In the genomic region with DNA sequence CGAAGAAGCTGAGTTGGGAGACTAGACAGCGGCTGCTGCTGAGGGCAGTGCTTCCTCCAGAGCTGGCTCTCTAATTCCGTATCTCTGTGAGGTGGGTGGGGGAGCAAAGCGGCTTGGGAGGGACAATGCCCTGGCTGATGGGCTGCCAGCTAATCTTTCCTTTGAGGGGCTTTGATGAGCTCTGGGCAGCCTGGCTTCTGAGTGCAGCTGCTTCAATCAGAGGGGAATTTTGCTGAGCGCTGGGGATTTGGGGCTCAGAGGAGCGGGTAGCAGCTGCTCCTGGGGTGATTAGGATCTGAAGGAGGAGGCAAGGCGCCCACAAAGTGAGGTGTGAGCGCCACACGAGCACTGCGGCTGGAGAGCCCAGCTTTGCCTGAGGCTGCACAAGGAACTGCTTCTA, we compare ENCODE assay signal across 19 mouse cellular contexts.
DNase-seq lines count a peak whose midpoint lies in the region; ATAC-seq and TF ChIP-seq lines count a peak whose summit lies in the region.
"Had no signal": no experiment of that assay in that cellular context is flagged by ENCODE, and none has a peak within 500 bp of the region (broad histone marks: within the 10 kb centered on the region; RNA-seq: fewer than 3 reads in every experiment).

No protein-coding gene starts in this region.

- ATAC-seq in embryonic facial prominence, embryonic 15.5 days (ENCODE audit: insufficient number of reproducible peaks, low FRiP score, low TSS enrichment, low read depth): peak; percentile 26; the same call in 1 of the 2 replicates
- ATAC-seq in hindbrain, embryonic 12.5 days (ENCODE audit: low FRiP score): peak; percentile 23; the same call in 1 of the 2 replicates
- peak; percentile 57; the same call in 1 of the 2 replicates for ATAC-seq in midbrain, embryonic 16.5 days
- no peak for ATAC-seq in megakaryocyte-erythroid progenitor cell, adult 5-6 weeks (replicated peaks; ENCODE audit: low FRiP score, low TSS enrichment, poor library complexity, severe bottlenecking)

- no peak overlapping the region for H3K4me3 ChIP-seq in embryonic facial prominence, embryonic 15.5 days (replicated peaks)
- no peak overlapping the region for H3K4me3 ChIP-seq in hindbrain, embryonic 12.5 days
- no peak overlapping the region for H3K4me3 ChIP-seq in midbrain, embryonic 16.5 days (ENCODE audit: low read depth, low read length)
- H3K4me3 ChIP-seq in left cerebral cortex, adult 2 months: no peak overlapping the region
- H3K4me3 ChIP-seq: embryonic facial prominence, embryonic 12.5 days; kidney, embryonic 15.5 days had no signal

- H3K27me3 ChIP-seq in embryonic facial prominence, embryonic 15.5 days: no peaks in the 10 kb centered on the region
- H3K27me3 ChIP-seq in hindbrain, embryonic 12.5 days: 0 out of 2 replicates have a peak, but pooled peaks cover 6% of the 10 kb centered on the region
- no peaks in the 10 kb centered on the region for H3K27me3 ChIP-seq in midbrain, embryonic 16.5 days (ENCODE audit: control insufficient read depth, insufficient read depth, low read depth, low read length)
- H3K27me3 ChIP-seq: CH12.LX had no signal

- H3K9me3 ChIP-seq in embryonic facial prominence, embryonic 15.5 days (replicated peaks): no peaks in the 10 kb centered on the region
- H3K9me3 ChIP-seq in hindbrain, embryonic 12.5 days (replicated peaks): no peaks in the 10 kb centered on the region
- no peaks in the 10 kb centered on the region for H3K9me3 ChIP-seq in midbrain, embryonic 16.5 days (replicated peaks; ENCODE audit: control insufficient read depth, low read length, poor library complexity, severe bottlenecking)
- H3K9me3 ChIP-seq: embryonic facial prominence, embryonic 12.5 days; kidney, embryonic 15.5 days had no signal

- no peaks in the 10 kb centered on the region for H3K36me3 ChIP-seq in embryonic facial prominence, embryonic 15.5 days
- no peaks in the 10 kb centered on the region for H3K36me3 ChIP-seq in hindbrain, embryonic 12.5 days
- H3K36me3 ChIP-seq in midbrain, embryonic 16.5 days (ENCODE audit: control insufficient read depth, insufficient read depth, low read length): no peaks in the 10 kb centered on the region
- H3K36me3 ChIP-seq: embryonic facial prominence, embryonic 12.5 days; kidney, embryonic 15.5 days had no signal

- H3K4me1 ChIP-seq in embryonic facial prominence, embryonic 15.5 days: no peaks in the 10 kb centered on the region
- peaks cover 8% of the 10 kb centered on the region for H3K4me1 ChIP-seq in hindbrain, embryonic 12.5 days
- peaks cover 6% of the 10 kb centered on the region for H3K4me1 ChIP-seq in midbrain, embryonic 16.5 days (ENCODE audit: control insufficient read depth, insufficient read depth, low read length)
- H3K4me1 ChIP-seq: kidney, embryonic 15.5 days had no signal

- intact Hi-C loops in left cerebral cortex, adult 2 months (cut with DNase I): no loop called here

- WGBS in embryonic facial prominence, embryonic 15.5 days: 6% methylated on average over 10 of the region's 10 CpGs
- 11% methylated on average over 10 of the region's 10 CpGs for WGBS in hindbrain, embryonic 12.5 days
- WGBS in midbrain, embryonic 16.5 days: 3% methylated on average over 10 of the region's 10 CpGs

- peak; percentile 7 for DNase-seq in embryo, embryonic 10.5 days (ENCODE audit: low spot score)
- DNase-seq in embryo, embryonic 9.5 days (ENCODE audit: extremely low spot score): no peak
- no peak for DNase-seq in urinary bladder, postnatal 36 days (ENCODE audit: low spot score in 2 of 2)
- no peak for DNase-seq in left cerebral cortex, adult 2 months (ENCODE audit: extremely low spot score in 1 of 2, low spot score in 2 of 2)
- DNase-seq: adrenal gland, postnatal 14 days; cerebellum, adult 9-11 months; gastrocnemius, postnatal 14 days; heart, postnatal 14 days; lung, adult 18-20 months; lung, postnatal 4 days; right cerebral cortex, postnatal 14 days; thymus, adult 2 months had no signal

- no peak overlapping the region for H3K27ac ChIP-seq in embryonic facial prominence, embryonic 15.5 days (replicated peaks)
- H3K27ac ChIP-seq in hindbrain, embryonic 12.5 days: no peak overlapping the region
- H3K27ac ChIP-seq in midbrain, embryonic 16.5 days (ENCODE audit: low read length): peak overlapping the region; percentile 10; the same call in 1 of the 2 replicates
- H3K27ac ChIP-seq in left cerebral cortex, adult 2 months: no peak overlapping the region
- H3K27ac ChIP-seq: embryonic facial prominence, embryonic 12.5 days; kidney, embryonic 15.5 days had no signal

- no peak overlapping the region for H3K9ac ChIP-seq in embryonic facial prominence, embryonic 15.5 days
- no peak overlapping the region for H3K9ac ChIP-seq in hindbrain, embryonic 12.5 days
- H3K9ac ChIP-seq in midbrain, embryonic 16.5 days (ENCODE audit: low read depth, low read length): no peak overlapping the region; the same call in 1 of the 2 replicates
- H3K9ac ChIP-seq: embryonic facial prominence, embryonic 12.5 days; kidney, embryonic 15.5 days had no signal

- no peak for TF ChIP-seq CTCF in left cerebral cortex, adult 2 months (IDR thresholded peaks at IDR 0.05)

- H3K4me2 ChIP-seq in embryonic facial prominence, embryonic 15.5 days (replicated peaks): no peak overlapping the region
- H3K4me2 ChIP-seq in hindbrain, embryonic 12.5 days (replicated peaks): 0 out of 2 replicates have a peak overlapping the region, but pooled peaks have one; percentile 2
- H3K4me2 ChIP-seq in midbrain, embryonic 16.5 days (ENCODE audit: low read length): no peak overlapping the region
- H3K4me2 ChIP-seq: embryonic facial prominence, embryonic 12.5 days; kidney, embryonic 15.5 days had no signal
